Mouse (Mus musculus): ENCODE results near the gene Vta1. TPM values are rescaled to one million over a fixed set of nuclear protein-coding genes. Genes with fewer than 3 reads are reported as not detected.

Vta1 gene
- 104 and 105 TPM in 2 replicates for total RNA-seq (2014; rRNA removed)
- polyA plus RNA-seq (2015; fragmentation: Nextera tagmentation; extraction: Ambion mirVana) = 177 and 184 TPM in 2 replicates

GRCm38 (mm10) chr10:14705072-14706066 is at the start of gene Vta1, which contains the start of gene Nmbr:
Gene Vta1 (minus strand): TSS chr10:14705560.
Gene Nmbr (plus strand): TSS chr10:14705591.
- peak within 1 kb of the TSS; percentile 69 for H3K4me3 ChIP-seq (ENCODE audit: low read depth, low read length)

DNA sequence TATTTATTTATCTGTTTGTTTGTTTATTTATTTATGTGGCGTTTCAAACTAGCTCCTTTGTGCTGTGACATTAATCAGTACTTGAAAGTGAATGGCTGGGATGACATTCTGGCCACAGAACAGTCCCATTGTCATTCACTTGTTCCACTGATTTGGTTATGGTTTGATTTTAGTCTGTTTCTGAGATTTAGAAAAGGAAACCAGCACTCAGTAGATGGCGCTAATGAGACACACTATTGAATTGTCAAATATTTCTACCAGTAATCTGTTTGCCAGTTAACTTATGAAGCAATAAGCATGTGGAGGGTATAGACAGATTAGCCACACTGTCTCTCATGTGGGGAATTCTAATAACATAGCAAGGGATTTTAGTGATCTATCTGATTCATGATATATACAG is 28.9 kb upstream of the Vta1 start:
- DNase-seq (ENCODE audit: low spot score) (peak; percentile 89), ATAC-seq (ENCODE audit: low FRiP score) (no peak)
- H3K36me3 ChIP-seq (ENCODE audit: insufficient read depth, low read length) = no peaks in the 10 kb centered on the region
- H3K4me1 ChIP-seq (ENCODE audit: insufficient read depth, low read length) = no peaks in the 10 kb centered on the region
- TF ChIP-seq CTCF (IDR thresholded peaks at IDR 0.05) = peak; percentile 86
- H3K27ac ChIP-seq (ENCODE audit: low read depth, low read length) = no peak overlapping the region
- H3K27me3 ChIP-seq (ENCODE audit: insufficient read depth, low read length) = no peaks in the 10 kb centered on the region
- H3K9ac ChIP-seq (replicated peaks; ENCODE audit: low read length, poor library complexity, severe bottlenecking) = no peak overlapping the region
- 8% methylated on average over 2 of the region's 2 CpGs for WGBS
- H3K9me3 ChIP-seq (ENCODE audit: low read length) = no peaks in the 10 kb centered on the region
- no peak overlapping the region for H3K4me3 ChIP-seq (ENCODE audit: low read depth, low read length)
- H3K4me2 ChIP-seq (ENCODE audit: low read depth, low read length, poor library complexity, severe bottlenecking) = no peak overlapping the region

More at GRCm38 (mm10) chr10:14705072-14706066, at the start of gene Vta1, which contains the start of gene Nmbr:
- H3K27ac ChIP-seq (ENCODE audit: low read depth, low read length) = peak within 1 kb of the TSS; percentile 70
- ATAC-seq (ENCODE audit: low FRiP score) = peak; percentile 97
- no peaks in the 10 kb centered on the region for H3K27me3 ChIP-seq (ENCODE audit: insufficient read depth, low read length)
- peak within 1 kb of the TSS; percentile 66 for H3K9ac ChIP-seq (replicated peaks; ENCODE audit: low read length, poor library complexity, severe bottlenecking)
- H3K4me2 ChIP-seq (ENCODE audit: low read depth, low read length, poor library complexity, severe bottlenecking) = peak within 1 kb of the TSS; percentile 66
- peak; percentile 93 for TF ChIP-seq CTCF (IDR thresholded peaks at IDR 0.05)
- no peaks in the 10 kb centered on the region for H3K36me3 ChIP-seq (ENCODE audit: insufficient read depth, low read length)
- peak; percentile 99 for DNase-seq (ENCODE audit: low spot score)
- H3K9me3 ChIP-seq (ENCODE audit: low read length) = no peaks in the 10 kb centered on the region
- WGBS = under 1% methylated on average over 50 of the region's 50 CpGs
- 0 out of 2 replicates have a peak, but pooled peaks cover 4% of the 10 kb centered on the region for H3K4me1 ChIP-seq (ENCODE audit: insufficient read depth, low read length)

GRCm38 (mm10) chr10:14725671-14726070 is 20.3 kb upstream of the Vta1 start:
- Histone ChIP-seq H3K4me2 (ENCODE audit: low read depth, low read length, poor library complexity, severe bottlenecking) (no peak overlapping the region), H3K4me1 (ENCODE audit: insufficient read depth, low read length) (no peaks in the 10 kb centered on the region), H3K27ac (ENCODE audit: low read depth, low read length) (no peak overlapping the region), H3K27me3 (ENCODE audit: insufficient read depth, low read length) (no peaks in the 10 kb centered on the region), H3K9ac (replicated peaks; ENCODE audit: low read length, poor library complexity, severe bottlenecking) (no peak overlapping the region), H3K4me3 (ENCODE audit: low read depth, low read length) (no peak overlapping the region), H3K36me3 (ENCODE audit: insufficient read depth, low read length) (no peaks in the 10 kb centered on the region), H3K9me3 (ENCODE audit: low read length) (no peaks in the 10 kb centered on the region)
- ATAC-seq (ENCODE audit: low FRiP score) (no peak), DNase-seq (ENCODE audit: low spot score) (no peak)
- 46% methylated on average over 9 of the region's 9 CpGs for WGBS
- TF ChIP-seq CTCF (IDR thresholded peaks at IDR 0.05) = no peak

GRCm38 (mm10) chr10:14718114-14718513 is 12.8 kb upstream of the Vta1 start, which contains the start of gene Gje1:
Gene Gje1 (minus strand): TSS chr10:14718214.
- DNase-seq (ENCODE audit: low spot score) (no peak), ATAC-seq (ENCODE audit: low FRiP score) (no peak)
- TF ChIP-seq CTCF (IDR thresholded peaks at IDR 0.05) = no peak
- Histone ChIP-seq H3K9me3 (ENCODE audit: low read length) (no peaks in the 10 kb centered on the region), H3K4me2 (ENCODE audit: low read depth, low read length, poor library complexity, severe bottlenecking) (no peak within 1 kb of the TSS), H3K4me3 (ENCODE audit: low read depth, low read length) (no peak within 1 kb of the TSS), H3K9ac (replicated peaks; ENCODE audit: low read length, poor library complexity, severe bottlenecking) (no peak within 1 kb of the TSS), H3K27me3 (ENCODE audit: insufficient read depth, low read length) (no peaks in the 10 kb centered on the region), H3K4me1 (ENCODE audit: insufficient read depth, low read length) (no peaks in the 10 kb centered on the region), H3K36me3 (ENCODE audit: insufficient read depth, low read length) (no peaks in the 10 kb centered on the region), H3K27ac (ENCODE audit: low read depth, low read length) (no peak within 1 kb of the TSS)
- 56% methylated on average over 3 of the region's 3 CpGs for WGBS

DNA sequence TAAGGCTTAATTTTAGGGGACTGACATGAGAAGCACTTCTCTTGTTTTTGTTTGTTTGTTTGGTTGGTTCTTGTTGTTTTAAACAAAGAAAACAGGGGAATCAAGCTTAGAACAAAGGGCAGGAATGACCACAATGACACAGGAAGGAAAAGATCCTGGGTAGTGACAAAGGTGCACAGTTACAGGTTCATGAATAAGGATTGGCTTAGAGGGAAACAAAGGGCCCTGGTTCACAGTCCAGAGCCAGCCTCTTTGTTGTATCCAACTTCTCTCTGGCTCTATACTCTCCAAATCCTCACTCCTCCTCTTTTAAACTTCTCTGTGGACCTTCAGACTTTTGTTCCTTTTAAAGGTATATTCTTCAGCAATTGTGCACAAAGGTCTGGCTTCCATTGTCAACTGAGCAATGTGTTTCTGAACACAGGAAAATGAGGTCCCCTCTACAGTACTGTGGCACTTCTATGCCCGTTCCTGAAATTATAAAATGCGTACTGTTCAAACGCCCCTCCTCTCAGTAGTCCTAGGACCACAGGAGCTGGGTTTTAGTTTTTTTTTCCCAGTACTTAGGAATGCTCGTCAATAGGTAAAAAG is 1.4 kb downstream of the Vta1 start:
- Histone ChIP-seq H3K27ac (ENCODE audit: low read depth, low read length) (no peak overlapping the region), H3K9ac (replicated peaks; ENCODE audit: low read length, poor library complexity, severe bottlenecking) (no peak overlapping the region), H3K4me2 (ENCODE audit: low read depth, low read length, poor library complexity, severe bottlenecking) (peak overlapping the region; percentile 66), H3K27me3 (ENCODE audit: insufficient read depth, low read length) (no peaks in the 10 kb centered on the region), H3K4me3 (ENCODE audit: low read depth, low read length) (peak overlapping the region; percentile 69), H3K9me3 (ENCODE audit: low read length) (no peaks in the 10 kb centered on the region), H3K36me3 (ENCODE audit: insufficient read depth, low read length) (no peaks in the 10 kb centered on the region), H3K4me1 (ENCODE audit: insufficient read depth, low read length) (0 out of 2 replicates have a peak, but pooled peaks cover 4% of the 10 kb centered on the region)
- ATAC-seq (ENCODE audit: low FRiP score) (no peak), DNase-seq (ENCODE audit: low spot score) (no peak)
- 18% methylated on average over 4 of the region's 4 CpGs for WGBS
- TF ChIP-seq CTCF (IDR thresholded peaks at IDR 0.05) = no peak
